Mouse (Mus musculus) G1E (cell line): ENCODE measurements around the gene Prdm5. TPM values are rescaled to one million over a fixed set of nuclear protein-coding genes. Genes with fewer than 3 reads are reported as not detected.

Source experiments
- ATAC-seq: 2 replicates; pipeline ENCODE4 v1.8.0; 2016; ENCODE audit warnings: mild to moderate bottlenecking; ENCODE audit not compliant: insufficient number of reproducible peaks, poor library complexity, low FRiP score, severe bottlenecking; ENCODE audit errors: extremely low read depth
- DNase-seq: peaks from one replicate; pipeline ENCODE4 v3.0.0; 2012; ENCODE audit warnings: low spot score
- H3K27me3 ChIP-seq: 2 replicates; pipeline ENCODE4 v1.6.1; 2012; ENCODE audit warnings: mild to moderate bottlenecking, low read length, inconsistent platforms; ENCODE audit not compliant: insufficient read depth
- H3K36me3 ChIP-seq: replicated peaks from 2 replicates; pipeline ENCODE3; 2012; ENCODE audit warnings: mild to moderate bottlenecking, inconsistent platforms
- H3K4me1 ChIP-seq: 2 replicates; pipeline ENCODE4 v1.6.1; 2012; ENCODE audit warnings: low read depth, low read length, inconsistent platforms, mixed read lengths; ENCODE audit not compliant: insufficient read depth
- H3K4me3 ChIP-seq: 2 replicates; pipeline ENCODE4 v1.5.1; 2012; ENCODE audit warnings: low read depth, mild to moderate bottlenecking, inconsistent platforms, low read length, moderate library complexity, mixed read lengths
- H3K9me3 ChIP-seq: replicated peaks from 2 replicates; pipeline ENCODE4 v1.6.1; 2012; ENCODE audit warnings: inconsistent platforms
- CTCF ChIP-seq: IDR thresholded peaks from 2 replicates; pipeline ENCODE4 v1.5.1; 2012; ENCODE audit warnings: low read depth, low read length, inconsistent platforms, mixed read lengths
- GATA1 ChIP-seq: IDR thresholded peaks from 2 replicates; pipeline ENCODE4 v1.6.1; 2012; ENCODE audit warnings: borderline replicate concordance, low read length, inconsistent platforms, mixed read lengths
- GATA2 ChIP-seq: IDR thresholded peaks from 2 replicates; pipeline ENCODE4 v1.6.1; 2012; ENCODE audit warnings: low read depth, low read length, inconsistent platforms, borderline replicate concordance
- POLR2AphosphoS5 ChIP-seq: IDR thresholded peaks from 2 replicates; pipeline ENCODE4 v1.6.1; 2012; ENCODE audit warnings: low read depth, low read length, inconsistent platforms; ENCODE audit not compliant: insufficient replicate concordance
- TAL1 ChIP-seq: conservative IDR thresholded peaks from 2 replicates; pipeline ENCODE4 v1.6.1; 2012; ENCODE audit warnings: low read depth, low read length, inconsistent platforms, mixed read lengths
- polyA plus RNA-seq: library from polyadenylated mRNA; stranded (reverse); fragments of >175 nt; gene quantifications from 2 replicates; pipeline ENCODE4 v1.2.3, GENCODE M21; 2012
- total RNA-seq, 2 experiments: library from RNA; stranded (forward) in 1 of 2; stranded (reverse) in 1 of 2; fragments of 200-1000 nt in 1 of 2; fragments of >200 nt in 1 of 2; fragmentation: Nextera tagmentation in 1 of 2; gene quantifications; 2 replicates each; pipeline ENCODE4 v1.2.3; 2014 to 2017

Gene Prdm5
- total and polyA plus RNA-seq, 3 experiments: 0.38 TPM; not detected in 2

DNA sequence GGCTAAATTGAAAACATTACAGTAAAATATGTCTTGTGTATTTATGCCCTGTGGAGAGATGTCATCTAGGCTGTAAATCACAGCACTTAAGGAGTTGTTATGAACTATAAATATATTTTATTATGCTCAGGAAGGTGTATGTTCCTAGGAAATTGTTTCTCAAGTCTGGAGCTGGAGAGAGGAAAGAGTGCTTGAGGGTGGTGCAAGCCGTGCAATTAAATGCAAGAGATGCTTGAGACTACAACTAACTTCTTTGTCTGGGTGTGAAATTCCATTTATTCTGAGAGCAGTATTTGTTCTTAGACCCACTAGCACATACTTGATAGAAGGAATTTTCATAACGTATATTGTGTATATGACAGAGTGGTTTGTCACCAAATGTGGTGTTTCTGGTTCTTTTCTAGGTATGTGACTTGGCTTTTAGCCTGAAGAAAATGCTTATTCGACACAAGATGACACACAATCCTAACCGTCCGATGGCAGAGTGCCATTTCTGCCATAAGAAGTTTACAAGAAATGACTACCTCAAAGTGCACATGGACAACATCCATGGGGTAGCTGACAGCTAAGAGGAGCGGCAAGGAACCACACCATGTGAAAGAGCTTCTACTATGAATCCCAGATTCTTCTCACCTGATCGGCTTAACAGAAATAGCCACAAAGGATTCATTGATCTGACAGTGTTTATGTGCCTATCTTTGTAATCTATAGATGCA, 156.9 kb downstream of the Prdm5 start:
- DNase-seq (no peak), ATAC-seq (no peak)
- Histone ChIP-seq H3K9me3 (no peaks in the 10 kb centered on the region), H3K4me3 (no peak overlapping the region), H3K27me3 (no peaks in the 10 kb centered on the region; the same call in 1 of the 2 replicates), H3K4me1 (no peaks in the 10 kb centered on the region), H3K36me3 (no peaks in the 10 kb centered on the region)
- TF ChIP-seq GATA2 (no peak), TAL1 (no peak), GATA1 (no peak), CTCF (no peak), POLR2AphosphoS5 (no peak)

DNA sequence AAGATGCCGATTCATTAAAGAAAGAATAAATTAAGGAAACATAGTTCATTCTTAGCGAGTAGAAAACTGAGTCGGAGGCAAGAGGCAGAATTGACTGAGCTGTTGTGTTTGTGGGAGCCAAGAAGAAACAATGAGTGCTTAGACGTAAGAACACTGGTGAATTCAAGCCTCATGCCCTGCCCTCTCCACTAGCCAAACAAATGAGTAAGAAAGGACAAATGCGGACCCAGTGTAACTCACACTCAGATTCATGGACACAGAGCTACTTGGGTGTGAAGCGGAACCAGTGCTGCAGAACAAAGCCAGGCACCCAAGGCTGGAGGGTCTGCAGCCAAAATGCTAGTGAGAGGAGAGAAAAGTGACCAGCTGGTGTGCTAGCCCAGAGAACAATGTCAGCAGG, 171.7 kb downstream of the Prdm5 start:
- Histone ChIP-seq H3K4me1 (no peaks in the 10 kb centered on the region; the same call in 1 of the 2 replicates), H3K27me3 (no peaks in the 10 kb centered on the region), H3K36me3 (no peaks in the 10 kb centered on the region), H3K9me3 (no peaks in the 10 kb centered on the region), H3K4me3 (no peak overlapping the region)
- no peak for DNase-seq
- no peak for TF ChIP-seq TAL1
- no peak for TF ChIP-seq CTCF
- TF ChIP-seq POLR2AphosphoS5: no peak
- no peak for TF ChIP-seq GATA1
- no peak for TF ChIP-seq GATA2
- no peak for ATAC-seq

DNA sequence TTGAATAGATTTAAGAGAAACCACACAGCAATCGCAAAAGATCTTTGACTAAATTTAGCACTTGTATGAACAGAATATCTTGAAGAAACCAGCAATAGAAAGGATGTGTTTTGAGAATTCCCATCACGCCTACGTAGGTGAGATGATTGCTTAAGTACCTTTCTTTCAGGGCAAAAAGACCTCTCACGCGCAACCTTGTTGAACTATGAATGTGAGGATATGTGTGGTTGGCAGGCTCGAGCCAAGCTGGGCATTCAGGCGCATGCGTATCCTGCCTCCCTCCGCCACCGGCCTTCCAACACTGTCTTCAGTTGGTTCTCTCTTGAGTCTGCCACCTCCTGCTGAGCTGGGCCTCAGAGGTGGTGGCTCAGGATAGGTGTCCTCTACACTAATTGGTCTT, 173.5 kb downstream of the Prdm5 start, which contains the start of gene 4930544G11Rik:
Gene 4930544G11Rik, plus strand, starts transcription at position 301 of the 400 bp plus-strand sequence.
- H3K27me3 ChIP-seq: no peaks in the 10 kb centered on the region
- H3K4me1 ChIP-seq: no peaks in the 10 kb centered on the region; the same call in 1 of the 2 replicates
- no peaks in the 10 kb centered on the region for H3K36me3 ChIP-seq
- no peak within 1 kb of the TSS for H3K4me3 ChIP-seq
- TF ChIP-seq TAL1: no peak
- TF ChIP-seq GATA1: no peak
- TF ChIP-seq POLR2AphosphoS5: no peak
- ATAC-seq: no peak
- no peaks in the 10 kb centered on the region for H3K9me3 ChIP-seq
- no peak for DNase-seq

DNA sequence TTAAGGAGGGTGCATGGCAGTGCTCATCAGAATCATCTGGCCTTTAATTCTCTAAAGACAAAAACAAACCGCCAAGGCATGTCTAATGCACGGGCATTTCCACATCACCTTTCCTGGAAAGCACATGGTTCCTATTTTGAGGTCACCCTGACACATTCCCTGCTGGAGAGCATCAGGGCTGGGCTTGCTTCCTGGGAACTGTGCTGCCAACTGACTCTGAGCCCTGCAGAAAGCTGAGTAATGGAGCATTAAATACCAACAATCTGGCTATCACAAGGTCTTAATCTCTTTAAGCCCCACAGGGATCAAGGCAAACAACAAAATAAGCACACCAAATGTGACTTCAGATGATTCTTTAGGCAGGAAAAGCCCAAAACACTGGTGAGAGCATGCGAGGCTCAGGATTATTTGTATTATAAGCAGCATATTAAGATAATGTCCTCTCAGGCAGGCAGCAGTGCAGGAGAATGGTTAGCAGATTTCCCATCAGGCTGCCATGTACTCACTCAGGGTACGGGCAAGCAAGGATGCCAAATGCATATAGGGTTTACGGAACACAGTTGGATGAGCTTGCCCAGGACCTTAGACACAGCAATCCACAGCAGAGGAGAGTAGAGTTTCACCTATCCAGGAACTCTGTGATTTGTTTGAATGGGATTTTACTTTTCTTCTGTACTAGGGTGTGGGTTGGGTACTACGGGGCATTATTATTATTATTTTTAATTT, 190.8 kb downstream of the Prdm5 start:
- no peak for DNase-seq
- Histone ChIP-seq H3K36me3 (no peaks in the 10 kb centered on the region), H3K4me3 (no peak overlapping the region), H3K27me3 (no peaks in the 10 kb centered on the region), H3K4me1 (no peaks in the 10 kb centered on the region), H3K9me3 (no peaks in the 10 kb centered on the region)
- no peak for ATAC-seq
- TF ChIP-seq POLR2AphosphoS5 (no peak), CTCF (no peak), GATA2 (no peak), GATA1 (no peak), TAL1 (no peak)

DNA sequence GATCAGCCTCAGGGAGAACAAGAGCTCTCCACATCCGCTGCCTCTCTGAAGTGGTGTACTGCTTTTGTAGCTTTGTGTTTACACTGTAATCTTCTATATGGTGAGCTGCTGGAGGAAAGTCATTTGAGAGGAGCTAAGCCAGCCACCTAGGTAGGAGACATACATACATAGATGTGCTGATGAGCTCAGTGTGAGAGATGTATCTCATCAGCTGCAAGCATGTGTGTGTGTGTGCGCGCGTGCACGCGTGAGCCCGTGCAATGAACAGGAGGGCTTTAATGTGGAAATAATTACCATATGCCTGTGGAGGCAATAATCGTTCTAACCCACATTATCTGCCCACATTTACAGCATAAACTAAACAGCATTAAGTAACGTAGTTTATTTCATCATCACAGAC, 191.6 kb downstream of the Prdm5 start:
- ATAC-seq: no peak
- no peak overlapping the region for H3K4me3 ChIP-seq
- H3K4me1 ChIP-seq: no peaks in the 10 kb centered on the region
- TF ChIP-seq CTCF: no peak
- no peak for TF ChIP-seq POLR2AphosphoS5
- no peak for TF ChIP-seq TAL1
- TF ChIP-seq GATA2: no peak
- no peak for TF ChIP-seq GATA1
- peaks cover 2% of the 10 kb centered on the region; the same call in 1 of the 2 replicates for H3K9me3 ChIP-seq
- DNase-seq: no peak
- no peaks in the 10 kb centered on the region for H3K36me3 ChIP-seq
- no peaks in the 10 kb centered on the region for H3K27me3 ChIP-seq

Other genes starting within 250 kb of the Prdm5 start
- not detected in 2 replicates for gene Ndnf, start 107.4 kb upstream of the Prdm5 start, total RNA-seq (2014; fragmentation: Nextera tagmentation)
- under 0.01 and 0.05 TPM in 2 replicates for gene Ndnf, start 107.4 kb upstream of the Prdm5 start, total RNA-seq (2017)
- not detected in 2 replicates for gene Ndnf, start 107.4 kb upstream of the Prdm5 start, polyA plus RNA-seq
- gene 4930544G11Rik, start 173.6 kb downstream of the Prdm5 start, total RNA-seq (2014; fragmentation: Nextera tagmentation): not detected in 2 replicates
- gene 4930544G11Rik, start 173.6 kb downstream of the Prdm5 start, total RNA-seq (2017): 0.41 TPM in 1 of 2 replicates, not detected in the other
- not detected in 2 replicates for gene 4930544G11Rik, start 173.6 kb downstream of the Prdm5 start, polyA plus RNA-seq